Mouse (Mus musculus): ENCODE data around the gene Dapk2.

Gene Dapk2

DNA sequence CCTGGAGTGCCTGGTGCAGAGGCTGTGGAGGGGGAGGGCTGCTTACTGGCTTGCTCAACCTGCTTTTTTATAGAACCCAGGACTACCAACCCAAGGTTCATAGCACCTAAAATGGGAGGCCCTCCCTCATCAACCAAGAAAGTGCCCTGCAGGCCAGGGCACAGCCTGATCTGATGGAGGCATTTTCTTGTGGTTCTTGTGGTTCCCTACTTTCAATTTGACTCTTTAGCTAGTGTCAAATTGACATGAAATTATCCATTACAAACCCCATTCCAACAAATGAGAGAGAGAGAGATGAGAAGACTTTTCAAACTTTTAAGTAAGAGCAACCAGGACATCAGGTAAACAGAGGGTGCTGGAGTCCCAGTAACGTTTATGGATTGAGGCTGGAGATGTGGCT lies 15.8 kb upstream of the Dapk2 start:
- CTCF ChIA-PET: no interaction called here

DNA sequence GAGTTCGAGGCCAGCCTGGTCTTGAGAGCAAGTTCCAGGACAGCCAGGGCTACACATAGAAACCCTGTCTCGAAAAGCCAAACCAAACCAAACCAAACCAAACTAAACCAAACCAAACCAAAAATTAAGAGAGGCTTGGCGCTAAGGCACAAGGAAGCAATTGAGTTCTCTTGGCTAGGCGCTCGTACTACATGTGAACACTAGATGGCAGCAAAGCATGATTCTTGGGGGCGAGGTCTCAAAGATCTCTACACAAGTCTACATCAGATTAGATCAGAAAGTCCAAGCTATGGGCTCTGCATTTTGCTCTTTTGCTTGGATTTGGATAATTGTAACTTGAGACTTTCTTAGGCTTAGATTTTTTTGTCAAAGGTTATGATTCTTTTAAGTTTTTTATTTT lies 13.8 kb upstream of the Dapk2 start:
- CTCF ChIA-PET: no interaction called here

DNA sequence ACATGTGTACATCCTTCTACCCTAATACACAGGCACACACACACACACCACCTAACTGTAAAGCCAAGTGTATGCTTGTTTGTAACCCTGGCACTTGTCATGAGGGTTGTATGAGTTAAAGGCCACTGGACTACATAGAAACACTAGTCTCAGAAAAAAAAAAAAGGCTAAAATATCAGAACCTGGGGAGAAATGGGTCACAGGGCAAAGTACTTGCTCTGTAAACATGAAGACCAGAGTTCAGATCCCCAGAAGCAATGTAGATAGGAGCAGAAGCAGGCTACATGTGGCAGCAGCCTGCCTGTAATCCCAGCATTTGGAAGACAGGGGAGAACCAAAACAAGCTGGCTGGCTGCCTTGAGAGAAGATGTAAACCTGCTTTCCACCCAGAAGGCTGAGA lies 11.9 kb upstream of the Dapk2 start:
- CTCF ChIA-PET: interaction anchor here (0.8 kb wide), 1 partner anchor 281 kb away, joined by 5 read pairs; no protein-coding TSS in a partner anchor

DNA sequence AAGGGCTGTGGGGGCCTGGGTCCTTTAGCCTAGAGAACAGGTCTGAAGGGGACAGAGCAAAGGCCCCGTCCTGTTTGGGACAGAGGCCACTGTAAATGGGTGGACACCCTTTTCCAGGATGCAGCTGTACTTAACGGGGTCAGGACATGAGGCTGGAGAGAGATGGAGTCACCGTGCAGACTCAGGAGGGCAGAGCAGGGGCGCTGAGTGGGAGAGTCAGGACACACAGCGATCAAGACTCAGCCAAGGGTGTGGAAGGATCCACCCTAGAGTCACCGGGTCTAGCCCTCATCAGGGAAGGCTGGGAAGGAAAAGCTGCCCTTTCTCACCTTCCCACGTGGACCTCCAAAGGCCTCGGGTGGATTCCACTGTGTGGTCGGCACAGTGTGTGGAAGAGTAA lies 6.0 kb upstream of the Dapk2 start:
- CTCF ChIA-PET: no interaction called here

DNA sequence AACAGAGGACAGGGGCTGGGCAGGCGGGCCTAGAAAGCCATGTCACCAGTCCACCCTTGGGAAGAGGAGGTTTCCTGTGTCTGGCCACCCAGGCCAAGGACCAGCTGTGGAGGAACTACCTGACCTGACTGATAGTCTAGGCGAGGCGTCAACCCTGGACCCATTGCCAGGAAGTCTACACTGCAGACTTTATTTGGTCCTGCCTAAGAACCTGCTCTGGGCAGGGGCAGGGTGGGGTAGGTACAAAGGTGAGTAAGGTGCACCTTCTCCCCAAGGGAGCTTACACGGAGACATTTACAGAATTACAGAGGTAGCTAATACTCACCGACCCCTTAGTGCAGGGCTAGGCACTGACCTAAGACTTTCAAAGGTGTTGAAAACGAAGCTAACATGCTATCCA lies 4.4 kb upstream of the Dapk2 start:
- CTCF ChIA-PET: no interaction called here

DNA sequence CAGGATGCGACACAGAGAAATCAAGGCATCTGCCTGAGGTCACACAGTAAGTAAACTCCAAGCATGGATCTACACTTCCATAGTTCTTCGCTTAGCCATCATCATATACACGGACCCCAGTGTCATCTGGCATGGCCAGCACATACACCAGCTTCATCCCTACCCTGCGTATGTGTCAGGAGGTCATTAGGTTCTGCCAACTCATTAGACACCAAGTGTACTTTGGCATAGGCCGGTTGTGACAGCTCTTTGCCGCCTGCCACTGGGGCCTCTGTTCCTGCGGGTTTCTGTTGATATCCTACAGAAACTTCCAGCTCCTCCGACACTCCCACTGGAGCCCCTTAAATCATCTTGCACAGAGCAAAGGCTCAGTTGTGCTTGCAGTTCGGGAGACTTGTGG lies 4.0 kb upstream of the Dapk2 start:
- CTCF ChIA-PET: no interaction called here

DNA sequence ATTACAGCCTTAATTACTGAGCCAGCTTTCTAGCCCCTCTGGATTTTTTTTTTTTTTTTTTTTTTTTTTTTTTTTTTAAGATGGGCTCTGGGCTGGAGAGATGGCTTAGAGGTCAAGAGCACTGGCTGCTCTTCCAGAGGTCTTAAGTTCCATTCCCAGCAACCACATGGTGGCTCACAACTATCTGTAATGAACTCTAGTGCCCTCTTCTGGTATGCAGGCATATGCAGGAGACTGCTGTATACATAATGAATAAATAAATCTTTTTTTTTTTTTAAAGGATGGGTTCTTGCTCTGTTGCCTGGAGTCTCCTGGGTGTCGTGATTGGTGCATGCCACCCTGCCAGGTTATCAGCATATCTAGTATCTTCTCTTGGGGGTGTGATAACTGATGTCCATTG lies 2.5 kb upstream of the Dapk2 start:
- CTCF ChIA-PET: no interaction called here

DNA sequence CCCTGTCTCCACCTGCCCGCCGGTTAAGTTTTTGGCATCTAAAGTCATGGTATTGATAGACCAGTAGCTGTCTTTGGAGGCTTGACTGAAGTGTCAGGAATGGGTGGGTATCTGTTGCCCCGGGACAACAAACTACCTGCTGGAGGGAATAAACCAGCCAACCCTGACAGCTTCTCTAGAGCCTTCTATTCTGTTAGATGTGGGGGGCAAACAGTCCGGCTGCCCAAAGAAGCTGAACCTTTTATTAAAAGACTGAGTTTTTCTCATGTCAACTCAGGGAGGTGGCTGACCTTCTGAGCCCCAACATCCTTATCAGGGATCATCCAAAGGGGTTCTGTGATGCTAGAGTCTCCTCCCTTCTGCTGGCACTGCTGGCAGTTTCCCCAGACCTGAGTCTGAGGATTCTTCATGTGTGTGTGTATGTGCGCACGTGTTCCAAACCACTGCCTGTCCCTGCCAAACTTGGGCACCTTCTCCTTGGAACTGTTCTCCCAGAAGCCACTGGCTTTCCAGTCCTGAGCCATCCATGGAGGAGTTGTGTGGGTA lies 935 bp downstream of the Dapk2 start:
- CTCF ChIA-PET: no interaction called here

DNA sequence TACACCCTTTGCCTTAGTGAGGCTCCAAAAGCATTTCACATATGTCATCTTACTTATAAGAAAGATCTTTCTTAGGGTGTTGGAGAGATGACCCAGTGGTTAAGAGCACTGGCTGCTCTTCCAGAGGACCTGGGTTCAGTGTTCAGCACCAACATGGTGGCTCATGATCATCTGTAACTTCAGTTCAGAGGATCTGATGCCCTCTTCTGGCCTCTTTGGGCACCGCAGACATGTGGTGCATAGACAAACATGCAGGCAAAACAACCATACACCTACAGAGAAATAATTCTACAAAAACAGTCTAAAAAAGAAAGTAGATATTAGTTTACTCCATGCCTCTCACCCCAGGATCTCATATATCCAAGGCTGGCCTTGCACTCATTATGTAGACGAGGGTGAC lies 2.1 kb downstream of the Dapk2 start:
- CTCF ChIA-PET: no interaction called here

DNA sequence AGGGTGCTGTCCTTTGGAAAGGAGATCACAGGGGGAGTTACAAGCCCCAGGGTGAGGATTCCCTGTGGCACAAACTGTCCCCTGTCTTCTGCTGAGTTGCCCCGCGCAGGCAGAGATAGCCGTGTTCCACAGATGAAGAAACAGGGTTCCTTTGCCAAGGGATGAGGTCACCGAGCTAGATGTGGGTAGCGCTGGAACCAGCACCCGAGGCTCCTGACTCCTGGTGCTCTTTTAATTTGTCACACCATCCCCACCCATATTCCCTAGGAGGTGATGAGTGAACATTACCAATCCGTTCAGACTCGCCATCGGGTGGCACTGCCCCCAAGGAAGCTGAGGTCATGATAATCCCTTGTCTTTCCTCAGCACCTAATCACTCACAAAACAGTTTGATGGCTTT lies 5.0 kb downstream of the Dapk2 start:
- CTCF ChIA-PET: no interaction called here

DNA sequence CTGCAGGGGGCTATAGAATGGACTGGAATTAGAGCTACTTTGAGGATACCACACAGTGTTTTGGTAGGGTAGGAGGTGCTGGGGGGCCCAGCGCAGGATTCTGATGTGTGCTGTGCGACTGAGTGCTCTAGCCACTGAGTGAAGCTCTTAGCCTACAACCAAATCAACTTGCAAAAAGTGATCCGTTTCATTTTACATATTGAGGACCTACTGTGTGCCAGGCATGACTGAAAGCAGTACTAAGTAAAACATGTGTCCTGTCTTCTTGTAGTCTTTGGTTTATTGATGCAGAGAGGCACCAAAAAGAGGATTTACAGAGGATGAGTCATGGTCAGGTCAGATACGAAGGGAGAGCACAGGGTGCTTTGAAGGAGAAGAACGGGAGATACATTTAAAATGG lies 9.2 kb downstream of the Dapk2 start:
- CTCF ChIA-PET: interaction anchor here (0.9 kb wide), 1 partner anchor 110 kb away, joined by 4 read pairs; no protein-coding TSS in a partner anchor

DNA sequence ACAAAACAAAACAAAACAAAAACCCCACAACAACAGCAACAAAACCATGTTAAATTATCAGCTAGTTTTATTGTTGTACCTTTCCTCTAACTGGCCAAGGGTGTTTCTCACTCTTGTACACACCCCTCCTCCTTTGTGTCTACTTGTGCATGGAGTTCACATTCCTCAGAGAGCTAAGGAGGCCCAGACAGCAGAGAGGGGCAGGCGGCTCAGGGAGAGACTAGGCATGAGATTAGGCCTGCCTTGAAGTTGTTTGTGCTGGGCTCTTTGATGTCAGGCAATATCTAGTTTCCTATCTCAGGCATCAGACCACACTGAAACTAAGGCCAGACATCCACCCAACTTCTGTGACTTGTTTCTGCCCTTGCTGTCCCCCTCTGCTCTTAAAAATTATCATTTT lies 10.2 kb downstream of the Dapk2 start:
- CTCF ChIA-PET: no interaction called here

DNA sequence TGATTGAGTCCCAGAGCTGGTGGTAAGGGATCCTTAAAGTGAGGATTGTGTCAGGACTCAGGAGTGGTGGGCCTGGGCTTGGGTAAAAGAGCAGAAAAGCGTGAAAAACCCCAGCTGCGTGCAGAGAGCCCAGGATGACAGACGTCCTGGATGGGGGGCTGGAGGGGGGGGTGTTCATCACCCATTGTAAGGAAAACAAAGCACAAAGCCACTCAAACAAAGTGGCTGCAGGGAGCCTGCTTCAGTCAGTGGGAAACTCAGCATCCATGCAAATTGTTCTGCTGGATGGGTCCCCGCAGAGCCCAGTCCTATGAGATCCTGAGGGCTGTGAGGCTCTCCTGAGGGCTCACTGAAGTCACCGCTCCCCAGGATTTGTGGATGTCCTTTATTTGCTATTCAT lies 12.5 kb downstream of the Dapk2 start:
- CTCF ChIA-PET: no interaction called here

DNA sequence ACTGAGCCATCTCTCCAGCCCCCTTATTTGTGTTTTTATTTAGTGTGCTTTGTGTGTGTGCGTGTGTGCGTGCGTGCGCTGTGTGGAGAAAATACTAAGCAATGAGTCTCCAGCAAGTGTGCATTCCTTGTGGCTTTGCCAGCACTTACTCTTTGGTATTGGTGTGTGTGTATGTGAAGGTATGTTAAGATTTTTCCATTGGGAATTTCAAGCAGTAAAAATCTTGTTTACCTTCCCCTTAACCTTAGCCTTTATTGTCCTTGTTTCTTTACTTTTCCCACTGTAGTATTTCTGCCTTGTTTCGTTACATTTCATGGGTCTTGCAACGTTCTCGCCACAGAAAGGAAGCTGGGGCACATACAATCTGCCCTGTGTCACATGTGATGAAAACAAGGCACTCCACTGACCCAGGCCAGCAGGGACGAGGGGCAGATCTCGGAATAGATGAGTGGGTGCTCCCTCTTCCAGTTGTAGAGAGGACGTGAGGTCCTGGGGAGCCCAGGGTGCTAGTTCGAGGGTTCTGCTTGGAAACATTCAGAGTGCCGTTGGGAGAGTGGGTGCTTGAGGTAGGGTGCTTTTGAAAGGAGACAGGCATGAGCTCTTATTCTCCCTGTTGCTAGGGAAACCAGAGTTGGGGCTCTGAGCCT lies 13.4 kb downstream of the Dapk2 start:
- CTCF ChIA-PET: no interaction called here

DNA sequence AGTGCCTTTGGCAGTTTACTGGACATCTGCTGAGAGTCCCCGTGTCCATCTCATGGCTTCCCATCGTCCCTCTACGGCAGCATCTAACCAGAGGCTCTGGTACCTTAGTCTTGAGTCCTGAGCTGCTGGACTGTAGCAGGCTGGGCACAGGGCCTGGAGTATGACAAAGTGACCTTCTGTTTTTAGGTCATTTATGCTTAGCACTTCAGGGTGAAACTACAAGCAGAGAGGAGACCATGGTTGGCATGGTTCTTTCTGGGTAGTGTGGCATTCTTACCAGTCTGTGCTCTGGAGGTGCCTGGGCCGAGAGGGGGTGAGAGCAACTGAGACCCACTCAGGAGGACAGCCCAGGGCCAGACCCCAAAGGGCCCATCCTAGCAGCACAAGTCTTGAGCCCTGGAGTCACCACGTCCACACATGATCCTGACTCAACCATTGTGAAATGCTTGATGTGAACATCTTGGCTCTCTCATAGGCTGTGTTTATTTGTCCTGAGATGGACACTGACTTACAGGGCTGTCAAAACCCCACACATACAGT lies 15.4 kb downstream of the Dapk2 start:
- CTCF ChIA-PET: no interaction called here

DNA sequence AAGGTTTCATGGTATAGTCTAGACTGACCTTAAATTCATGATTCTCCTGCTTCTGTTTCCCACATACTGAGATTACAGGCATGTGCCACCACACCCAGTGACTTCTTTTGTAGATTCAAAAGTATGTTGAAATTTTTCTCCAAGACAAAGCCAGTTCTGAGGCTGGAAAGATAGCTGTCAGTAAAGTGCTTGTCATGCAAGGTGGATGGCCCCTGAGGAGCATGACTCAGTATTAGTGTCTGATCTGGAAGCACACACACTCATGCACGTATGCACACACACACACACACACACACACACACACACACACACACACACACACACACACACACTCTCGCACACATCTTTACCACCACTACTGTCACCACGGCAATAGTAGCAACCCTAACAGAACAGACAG lies 17.0 kb downstream of the Dapk2 start:
- CTCF ChIA-PET: no interaction called here

DNA sequence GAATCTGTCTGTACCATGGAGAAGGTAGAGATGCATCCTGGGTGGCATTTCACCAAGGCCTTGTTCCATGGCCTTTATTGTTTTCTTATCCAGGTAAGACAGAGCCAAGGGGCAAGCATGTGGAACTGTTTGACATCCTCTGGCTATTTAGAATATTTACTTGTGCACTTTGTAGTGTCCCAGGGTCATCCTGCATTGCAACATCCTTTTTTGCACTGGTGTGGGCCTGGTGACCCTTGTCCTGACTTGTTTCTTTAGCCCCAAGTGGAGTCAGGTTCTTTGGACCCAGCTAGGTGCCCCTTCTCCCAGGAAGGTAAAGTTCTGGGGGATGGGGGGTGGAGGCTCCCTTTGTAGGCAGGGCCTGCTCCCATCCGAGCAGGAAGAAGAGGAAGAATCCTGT lies 20.0 kb downstream of the Dapk2 start:
- CTCF ChIA-PET: no interaction called here

DNA sequence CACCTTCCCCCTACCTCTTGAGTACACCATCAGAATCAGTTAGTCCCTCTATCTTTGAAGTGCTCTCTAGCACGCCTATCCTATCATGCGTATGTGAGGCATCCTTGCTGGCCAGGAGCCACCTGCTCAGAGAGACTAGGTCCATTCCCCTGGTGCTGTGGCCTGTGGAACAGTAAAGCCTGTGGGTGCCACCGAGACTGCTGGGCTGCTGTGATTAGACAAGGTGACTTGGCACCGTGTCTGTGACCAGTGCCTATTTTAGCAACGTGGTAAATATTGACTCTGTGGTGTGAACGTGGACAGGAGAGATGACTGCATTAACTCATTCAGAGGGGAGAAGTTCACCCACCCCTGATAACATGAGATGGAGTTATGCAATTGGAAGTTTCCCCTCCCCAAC lies 21.8 kb downstream of the Dapk2 start:
- CTCF ChIA-PET: no interaction called here

DNA sequence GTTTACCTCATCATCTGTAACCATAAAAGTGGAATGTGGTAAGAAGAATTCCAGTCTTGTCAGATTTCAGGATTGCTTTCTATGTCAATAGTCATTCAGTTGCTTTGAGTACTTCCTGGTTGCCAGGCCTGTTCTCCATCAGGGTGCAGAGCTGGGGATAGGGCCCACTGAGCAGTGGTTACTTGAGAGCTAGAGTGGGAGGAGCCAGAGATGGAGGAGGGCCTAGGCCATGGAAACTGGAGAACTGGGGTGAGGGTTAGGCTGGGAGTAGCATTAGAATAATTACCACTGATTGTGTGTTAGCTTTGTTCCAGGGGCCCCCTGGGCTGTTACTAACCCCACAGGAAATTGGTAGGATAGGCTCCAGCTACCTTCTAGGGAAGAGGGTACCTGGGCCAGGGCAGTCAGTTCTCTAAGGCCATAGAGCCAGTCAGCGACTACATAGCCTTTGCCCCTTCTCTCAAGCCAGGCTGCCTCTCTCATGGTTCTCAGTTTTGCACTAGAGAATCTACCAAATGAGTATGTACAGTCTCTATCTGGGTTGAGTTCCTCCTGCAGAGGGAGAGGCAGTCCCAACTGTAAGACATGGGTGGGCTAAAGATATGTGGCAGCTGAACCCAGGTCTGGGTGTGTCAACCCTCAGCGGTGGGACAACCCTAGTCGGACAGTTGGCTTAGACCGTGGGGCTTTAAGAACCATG lies 23.3 kb downstream of the Dapk2 start:
- CTCF ChIA-PET: no interaction called here

DNA sequence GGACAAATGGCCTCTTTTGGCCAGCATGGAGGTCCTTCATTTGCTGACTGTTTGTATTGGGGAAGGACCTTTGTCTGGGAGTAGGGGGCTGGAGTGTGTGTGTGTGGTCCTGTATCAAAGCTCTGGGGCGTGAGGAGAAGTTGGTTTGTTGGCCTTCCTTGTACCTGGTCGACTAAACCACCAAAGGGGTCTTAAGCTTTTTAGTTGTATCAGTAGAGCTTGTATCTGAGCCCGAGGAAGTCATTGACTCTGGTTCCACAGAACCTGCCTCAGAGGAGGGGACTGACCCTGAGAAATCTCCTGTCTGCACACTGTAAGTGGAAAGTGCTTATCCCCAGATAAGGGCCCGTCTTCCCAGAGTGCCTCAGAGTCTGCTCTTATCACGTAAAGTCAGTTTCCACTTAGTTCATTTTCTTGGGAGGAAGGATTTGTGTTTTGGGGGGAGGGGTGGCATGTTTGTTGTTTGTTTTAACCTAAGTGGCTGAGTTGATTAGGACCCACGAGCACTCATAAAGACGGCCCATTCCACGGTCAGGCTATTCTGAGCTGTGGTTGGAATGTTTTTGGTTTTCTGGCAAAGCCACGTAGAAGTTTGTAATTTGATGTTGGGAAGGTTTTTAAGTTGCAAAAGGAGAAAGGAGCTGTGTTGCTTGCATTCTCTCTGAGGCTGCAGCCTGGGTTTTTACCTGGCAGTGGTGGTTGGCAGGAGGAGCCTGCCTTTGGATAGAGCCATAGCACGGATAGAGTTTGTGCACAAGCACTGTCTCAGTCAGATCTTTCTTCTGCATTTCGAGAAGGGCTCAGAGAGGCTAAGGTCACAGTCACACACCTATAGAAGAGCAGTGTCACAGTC lies 24.0 kb downstream of the Dapk2 start:
- CTCF ChIA-PET: no interaction called here

DNA sequence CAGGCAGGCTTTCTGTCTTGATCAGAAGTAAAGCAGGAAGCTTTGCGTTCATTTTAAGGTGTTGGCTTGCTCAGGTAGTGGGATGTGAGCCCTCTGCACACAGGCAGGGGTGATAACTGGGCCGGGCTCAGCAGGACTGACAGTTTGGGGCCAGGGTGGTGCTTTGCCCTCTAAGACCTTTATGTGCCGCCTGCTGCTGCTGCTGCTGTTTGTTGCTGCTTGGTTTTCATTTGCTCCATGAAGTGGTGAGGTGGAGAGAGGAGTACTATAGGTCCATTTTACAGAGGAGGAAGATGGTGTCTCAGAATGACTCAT lies 24.6 kb downstream of the Dapk2 start:
- CTCF ChIA-PET: no interaction called here

DNA sequence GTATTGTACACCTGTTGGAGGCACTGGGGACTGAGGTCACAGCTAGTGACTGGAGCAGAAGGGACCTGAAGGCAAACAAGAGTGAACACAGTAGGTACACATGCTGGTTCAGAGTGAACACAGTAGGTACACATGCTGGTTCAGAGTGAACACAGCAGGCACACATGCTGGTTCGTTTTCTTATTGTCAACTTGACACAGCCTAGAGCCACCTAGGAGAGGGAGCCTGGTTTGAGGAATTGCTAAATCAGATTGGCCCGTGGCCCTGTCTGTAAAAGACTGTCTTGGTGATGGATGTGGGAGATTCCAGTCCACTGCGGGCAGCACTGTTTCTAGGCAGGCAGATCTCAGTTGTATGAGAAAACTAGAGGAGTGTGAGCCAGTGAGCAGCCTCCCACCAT lies 25.0 kb downstream of the Dapk2 start:
- CTCF ChIA-PET: no interaction called here

DNA sequence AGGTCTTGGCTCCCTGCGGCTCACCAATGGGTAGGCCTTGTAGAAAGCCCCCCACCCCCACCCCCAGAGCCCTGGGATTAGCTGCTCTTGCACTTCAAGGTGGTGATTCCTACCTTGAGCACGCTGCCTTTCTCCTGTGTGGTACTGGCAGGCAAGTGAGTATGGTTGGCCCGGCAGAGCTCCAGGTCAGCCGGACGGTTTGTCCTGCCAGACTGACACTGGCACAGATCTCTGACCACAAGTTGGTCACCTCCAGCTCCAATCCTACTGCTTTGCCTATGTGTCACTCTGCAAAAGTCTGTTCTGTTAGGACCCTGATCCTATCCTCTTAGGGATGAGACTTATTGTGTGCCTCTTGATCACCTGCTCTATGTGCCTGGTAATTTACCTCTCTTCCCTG lies 26.5 kb downstream of the Dapk2 start:
- CTCF ChIA-PET: no interaction called here
